Mouse (Mus musculus): Measurements from ENCODE around the gene Cxcl2. TPM values are rescaled to one million over a fixed set of nuclear protein-coding genes. Genes with fewer than 3 reads are reported as not detected.

Gene Cxcl2
- polyA plus RNA-seq, 1 experiment from 2014 or later = not detected

DNA sequence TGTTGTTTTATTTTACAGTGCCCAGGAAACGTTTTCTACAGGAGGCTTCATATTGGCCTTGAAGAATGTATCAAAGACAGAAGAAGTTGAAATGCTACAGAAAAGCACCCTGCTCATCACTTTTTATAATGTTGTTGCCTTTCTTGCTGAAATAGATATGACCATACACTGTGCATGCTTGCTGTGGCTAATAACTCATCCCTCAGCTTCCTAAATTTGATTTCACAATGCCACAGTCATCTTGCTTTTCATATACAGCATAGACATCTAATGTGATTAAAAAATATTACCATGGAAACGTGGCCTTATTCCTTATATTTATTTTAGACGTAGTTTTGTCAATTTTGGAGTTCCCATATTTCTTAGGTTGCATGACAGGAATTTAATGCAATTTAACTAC lies 6.2 kb upstream of the Cxcl2 start:
- Histone ChIP-seq H3K27ac (replicated peaks) (no peak overlapping the region), H3K36me3 (replicated peaks) (no peaks in the 10 kb centered on the region), H3K4me2 (no peak overlapping the region), H3K4me3 (replicated peaks) (no peak overlapping the region), H3K9ac (no peak overlapping the region), H3K4me1 (replicated peaks) (no peaks in the 10 kb centered on the region), H3K9me3 (replicated peaks) (no peaks in the 10 kb centered on the region), H3K27me3 (no peaks in the 10 kb centered on the region)
- 51% methylated on average over 3 of the region's 3 CpGs for WGBS (ENCODE audit: insufficient replicate concordance)
- no peak for ATAC-seq (ENCODE audit: insufficient read depth)

DNA sequence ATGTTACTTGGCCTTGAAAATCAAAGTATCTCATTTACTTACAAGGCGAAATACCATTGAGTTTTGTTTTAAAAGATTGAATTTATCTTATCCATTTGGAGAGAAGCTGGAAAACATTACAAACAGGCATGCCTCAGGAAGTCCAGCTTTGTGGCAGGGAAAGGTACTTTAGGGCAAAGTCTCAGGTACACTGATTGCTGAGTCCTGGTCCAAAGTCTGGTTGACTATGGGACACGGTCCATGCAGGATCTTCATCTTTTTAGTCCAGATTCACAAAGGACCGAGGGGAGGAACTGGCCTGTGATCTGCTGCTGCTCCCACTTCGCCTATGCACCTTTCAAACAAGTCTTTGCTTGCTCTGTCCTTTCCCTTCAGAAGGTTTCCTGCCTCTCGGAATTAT lies 4.4 kb upstream of the Cxcl2 start:
- peaks cover 9% of the 10 kb centered on the region; the same call in 1 of the 2 replicates for H3K4me1 ChIP-seq (replicated peaks)
- H3K27ac ChIP-seq (replicated peaks) = no peak overlapping the region
- no peak overlapping the region for H3K4me2 ChIP-seq
- peaks cover 11% of the 10 kb centered on the region; the same call in 1 of the 2 replicates for H3K27me3 ChIP-seq
- H3K4me3 ChIP-seq (replicated peaks) = no peak overlapping the region
- H3K36me3 ChIP-seq (replicated peaks) = no peaks in the 10 kb centered on the region
- WGBS (ENCODE audit: insufficient replicate concordance) = 55% methylated on average over 5 of the region's 5 CpGs
- no peak for ATAC-seq (ENCODE audit: insufficient read depth)
- no peak overlapping the region for H3K9ac ChIP-seq
- H3K9me3 ChIP-seq (replicated peaks) = no peaks in the 10 kb centered on the region

DNA sequence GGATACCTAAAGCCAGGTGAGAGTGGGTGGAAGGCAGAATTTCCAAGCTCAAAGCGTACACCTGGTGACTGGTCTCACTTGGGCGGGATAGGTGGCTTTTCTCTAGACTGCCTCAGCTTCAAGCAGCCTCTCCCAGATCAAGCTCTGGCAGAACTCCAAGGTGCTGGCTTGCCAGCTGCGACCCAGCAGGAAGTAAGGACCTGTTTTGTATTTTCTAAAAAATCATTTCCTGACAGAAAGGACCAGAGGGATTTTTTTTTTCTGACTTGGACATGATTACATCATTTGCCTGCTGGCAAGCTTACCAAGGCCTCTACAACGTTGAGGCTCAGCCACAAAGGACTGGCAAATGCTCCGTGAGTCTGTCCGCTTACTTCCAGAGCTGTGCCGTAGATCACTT lies 3.5 kb upstream of the Cxcl2 start:
- 47% methylated on average over 7 of the region's 7 CpGs for WGBS (ENCODE audit: insufficient replicate concordance)
- Histone ChIP-seq H3K27me3 (peaks cover 18% of the 10 kb centered on the region; the same call in 1 of the 2 replicates), H3K4me2 (no peak overlapping the region), H3K9ac (no peak overlapping the region), H3K36me3 (replicated peaks) (no peaks in the 10 kb centered on the region), H3K9me3 (replicated peaks) (no peaks in the 10 kb centered on the region), H3K27ac (replicated peaks) (no peak overlapping the region), H3K4me3 (replicated peaks) (no peak overlapping the region), H3K4me1 (replicated peaks) (peaks cover 9% of the 10 kb centered on the region; the same call in 1 of the 2 replicates)
- ATAC-seq (ENCODE audit: insufficient read depth) = no peak

DNA sequence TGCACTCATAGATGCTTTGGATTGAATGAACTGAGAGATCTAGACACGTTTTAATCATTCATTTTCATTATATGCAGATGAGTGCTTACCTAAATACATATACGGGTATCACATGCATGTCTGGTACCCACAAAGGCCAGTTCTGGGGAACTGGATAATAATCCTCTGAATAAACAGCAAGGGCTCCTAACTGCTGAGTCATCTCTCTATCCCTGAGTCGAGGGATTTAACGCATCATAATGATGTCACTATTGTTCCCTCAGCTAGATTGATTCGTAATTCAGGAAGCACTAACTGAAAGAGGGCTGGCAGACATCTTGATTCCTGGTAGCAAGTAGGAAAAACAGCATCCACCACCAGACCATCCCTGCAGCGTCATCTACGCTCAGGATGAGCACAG lies 3.0 kb upstream of the Cxcl2 start:
- Histone ChIP-seq H3K4me1 (replicated peaks) (peaks cover 9% of the 10 kb centered on the region; the same call in 1 of the 2 replicates), H3K4me2 (no peak overlapping the region), H3K4me3 (replicated peaks) (no peak overlapping the region), H3K9me3 (replicated peaks) (no peaks in the 10 kb centered on the region), H3K27ac (replicated peaks) (no peak overlapping the region), H3K27me3 (peaks cover 18% of the 10 kb centered on the region; the same call in 1 of the 2 replicates), H3K36me3 (replicated peaks) (no peaks in the 10 kb centered on the region), H3K9ac (no peak overlapping the region)
- WGBS (ENCODE audit: insufficient replicate concordance) = 60% methylated on average over 7 of the region's 7 CpGs
- ATAC-seq (ENCODE audit: insufficient read depth) = no peak

DNA sequence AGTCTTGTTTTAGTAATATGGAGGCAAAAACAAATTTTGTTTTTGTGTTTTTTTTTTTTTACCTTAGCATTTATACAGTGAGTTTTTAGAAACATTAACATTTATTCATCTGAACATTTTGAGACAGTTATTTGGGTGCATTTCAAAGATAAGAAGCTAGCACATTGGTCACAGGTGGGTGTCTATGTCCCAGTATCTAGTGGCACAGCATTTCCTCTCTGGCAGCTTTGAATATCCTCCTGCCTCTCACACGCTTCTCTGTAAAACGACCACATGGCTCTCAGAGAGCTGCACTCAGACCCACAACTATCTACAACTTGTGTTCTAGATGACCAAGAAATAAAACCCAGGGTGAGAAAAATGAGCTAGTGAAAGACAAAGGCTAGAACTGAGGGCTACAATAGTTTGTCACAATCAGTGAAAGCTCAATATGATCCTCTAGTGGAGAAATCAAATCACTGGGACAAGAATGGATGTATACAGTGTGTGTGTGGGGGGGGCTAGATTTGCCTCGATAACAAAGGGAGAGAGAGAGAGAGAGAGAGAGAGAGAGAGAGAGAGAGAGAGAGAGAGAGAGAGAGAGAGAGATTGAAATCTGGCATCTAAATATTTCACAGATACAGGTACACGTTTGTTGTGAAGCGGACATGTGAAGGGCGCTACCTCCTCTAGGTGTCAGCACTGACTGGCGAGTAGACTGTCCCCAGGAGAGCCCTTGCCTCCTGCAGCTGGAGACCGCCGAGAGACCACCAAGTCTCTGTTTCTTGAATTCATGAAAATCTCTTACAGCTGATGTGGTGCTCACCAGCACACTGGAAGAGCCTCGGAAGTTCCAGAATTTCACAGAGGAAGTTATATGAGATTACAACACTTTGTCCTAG lies 1.1 kb upstream of the Cxcl2 start:
- no peak overlapping the region for H3K9ac ChIP-seq
- no peak for ATAC-seq (ENCODE audit: insufficient read depth)
- H3K4me3 ChIP-seq (replicated peaks) = no peak overlapping the region
- H3K9me3 ChIP-seq (replicated peaks) = no peaks in the 10 kb centered on the region
- peaks cover 9% of the 10 kb centered on the region; the same call in 1 of the 2 replicates for H3K4me1 ChIP-seq (replicated peaks)
- H3K27ac ChIP-seq (replicated peaks) = no peak overlapping the region
- H3K36me3 ChIP-seq (replicated peaks) = no peaks in the 10 kb centered on the region
- peaks cover 18% of the 10 kb centered on the region; the same call in 1 of the 2 replicates for H3K27me3 ChIP-seq
- H3K4me2 ChIP-seq = peak overlapping the region; percentile 56
- 2% methylated on average over 10 of the region's 10 CpGs for WGBS (ENCODE audit: insufficient replicate concordance)

DNA sequence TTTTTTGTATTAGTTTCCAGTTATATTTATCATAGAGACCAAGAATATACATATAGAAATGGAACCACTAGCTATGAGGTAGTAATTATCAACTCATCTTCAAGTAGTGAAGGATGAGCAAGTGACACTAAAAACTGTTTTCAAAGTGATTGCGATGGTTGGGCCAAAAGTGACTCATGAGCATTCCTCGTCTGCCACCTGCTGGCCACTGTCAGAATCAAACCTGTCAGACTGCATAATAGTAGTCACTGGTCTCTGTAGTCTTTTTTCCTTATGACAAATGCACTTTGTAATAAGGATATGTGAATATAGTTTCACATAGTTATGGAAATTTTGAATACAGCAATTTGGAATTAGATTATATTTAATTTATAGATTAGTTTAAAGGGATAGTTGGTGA lies 5.3 kb downstream of the Cxcl2 start:
- Histone ChIP-seq H3K36me3 (replicated peaks) (no peaks in the 10 kb centered on the region), H3K27ac (replicated peaks) (no peak overlapping the region), H3K4me2 (no peak overlapping the region), H3K4me3 (replicated peaks) (no peak overlapping the region), H3K9ac (no peak overlapping the region), H3K4me1 (replicated peaks) (no peaks in the 10 kb centered on the region), H3K27me3 (peaks cover 10% of the 10 kb centered on the region; the same call in 1 of the 2 replicates), H3K9me3 (replicated peaks) (no peaks in the 10 kb centered on the region)
- ATAC-seq (ENCODE audit: insufficient read depth) = no peak
- WGBS (ENCODE audit: insufficient replicate concordance) = 5% methylated on average over 2 of the region's 2 CpGs

DNA sequence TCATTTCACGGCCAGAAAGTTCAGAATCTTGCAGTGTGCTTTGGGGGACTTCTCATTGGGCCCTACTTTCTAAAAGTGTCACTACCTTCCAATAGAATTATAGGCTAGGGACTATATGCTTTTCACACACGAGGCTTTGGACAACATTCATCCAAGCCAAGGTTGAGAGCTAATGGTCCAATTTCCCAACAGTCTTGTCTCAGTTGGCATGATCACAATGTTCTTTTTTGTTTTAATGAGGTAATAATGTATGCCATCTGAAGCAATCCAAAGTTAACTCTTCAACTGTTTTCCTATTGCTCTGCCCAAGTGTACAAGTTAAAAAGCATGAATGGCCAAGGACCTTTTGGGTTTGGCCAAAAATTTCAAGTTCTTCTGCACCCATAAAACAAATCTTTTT lies 15.8 kb downstream of the Cxcl2 start:
- no peak for ATAC-seq (ENCODE audit: insufficient read depth)
- no peaks in the 10 kb centered on the region for H3K36me3 ChIP-seq (replicated peaks)
- H3K4me1 ChIP-seq (replicated peaks) = no peaks in the 10 kb centered on the region

DNA sequence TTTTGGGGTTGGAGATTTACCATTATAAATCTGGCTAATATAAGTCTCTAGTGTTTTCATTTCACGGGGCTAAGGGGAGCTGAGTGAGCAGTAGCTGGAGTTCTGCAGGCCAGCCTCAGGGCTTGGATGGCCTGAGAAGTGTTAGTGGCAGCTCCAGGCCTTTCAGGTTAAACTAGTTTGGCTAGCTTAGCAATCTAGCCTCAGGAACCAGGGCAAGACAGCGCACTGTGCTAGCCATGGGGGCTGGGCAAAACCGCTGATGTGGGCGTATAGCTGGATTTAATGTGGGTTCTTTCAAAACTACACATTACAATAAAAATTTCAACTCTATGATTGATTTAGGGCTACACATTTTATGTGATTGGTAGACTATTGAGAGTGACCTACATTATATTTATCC lies 19.3 kb downstream of the Cxcl2 start:
- H3K4me3 ChIP-seq (replicated peaks) = no peak overlapping the region
- H3K27me3 ChIP-seq = no peaks in the 10 kb centered on the region
- H3K9ac ChIP-seq = no peak overlapping the region
- H3K9me3 ChIP-seq (replicated peaks) = no peaks in the 10 kb centered on the region
- H3K4me2 ChIP-seq = no peak overlapping the region
- no peaks in the 10 kb centered on the region for H3K4me1 ChIP-seq (replicated peaks)
- WGBS (ENCODE audit: insufficient replicate concordance) = 81% methylated on average over 4 of the region's 4 CpGs
- no peaks in the 10 kb centered on the region for H3K36me3 ChIP-seq (replicated peaks)
- no peak overlapping the region for H3K27ac ChIP-seq (replicated peaks)
- no peak for ATAC-seq (ENCODE audit: insufficient read depth)

More for the DNA sequence above, 15.8 kb downstream of the Cxcl2 start:
- H3K9ac ChIP-seq = no peak overlapping the region
- H3K27me3 ChIP-seq = no peaks in the 10 kb centered on the region
- WGBS (ENCODE audit: insufficient replicate concordance) = 65% methylated on average over 2 of the region's 2 CpGs
- H3K9me3 ChIP-seq (replicated peaks) = no peaks in the 10 kb centered on the region
- no peak overlapping the region for H3K27ac ChIP-seq (replicated peaks)
- H3K4me3 ChIP-seq (replicated peaks) = no peak overlapping the region
- no peak overlapping the region for H3K4me2 ChIP-seq

DNA sequence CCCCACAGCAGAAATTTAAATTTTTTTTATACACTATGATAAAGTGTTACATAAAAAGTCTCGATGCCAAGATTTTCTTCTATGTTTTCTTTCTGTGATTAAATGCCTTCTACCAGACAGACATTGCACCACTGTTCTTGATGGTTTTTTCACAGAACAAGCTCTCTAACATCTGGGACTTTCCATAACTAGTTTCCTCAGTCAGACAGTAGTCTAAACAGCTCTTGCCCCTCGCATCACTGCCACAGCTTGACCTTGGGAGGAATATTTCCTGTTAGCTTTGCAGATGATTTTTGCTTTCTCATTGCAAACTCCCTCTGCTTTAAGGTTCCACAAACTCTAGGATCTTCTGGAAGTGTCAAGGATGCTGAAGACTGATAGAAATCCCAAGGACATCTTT lies 26.9 kb downstream of the Cxcl2 start:
- Histone ChIP-seq H3K9ac (peak overlapping the region; percentile 78), H3K4me1 (replicated peaks) (peaks cover 20% of the 10 kb centered on the region), H3K9me3 (replicated peaks) (no peaks in the 10 kb centered on the region), H3K36me3 (replicated peaks) (no peaks in the 10 kb centered on the region), H3K27ac (replicated peaks) (no peak overlapping the region), H3K4me3 (replicated peaks) (peak overlapping the region; percentile 73), H3K27me3 (no peaks in the 10 kb centered on the region), H3K4me2 (peak overlapping the region; percentile 88)
- no peak for ATAC-seq (ENCODE audit: insufficient read depth)
- WGBS (ENCODE audit: insufficient replicate concordance) = 67% methylated on average over 2 of the region's 2 CpGs

DNA sequence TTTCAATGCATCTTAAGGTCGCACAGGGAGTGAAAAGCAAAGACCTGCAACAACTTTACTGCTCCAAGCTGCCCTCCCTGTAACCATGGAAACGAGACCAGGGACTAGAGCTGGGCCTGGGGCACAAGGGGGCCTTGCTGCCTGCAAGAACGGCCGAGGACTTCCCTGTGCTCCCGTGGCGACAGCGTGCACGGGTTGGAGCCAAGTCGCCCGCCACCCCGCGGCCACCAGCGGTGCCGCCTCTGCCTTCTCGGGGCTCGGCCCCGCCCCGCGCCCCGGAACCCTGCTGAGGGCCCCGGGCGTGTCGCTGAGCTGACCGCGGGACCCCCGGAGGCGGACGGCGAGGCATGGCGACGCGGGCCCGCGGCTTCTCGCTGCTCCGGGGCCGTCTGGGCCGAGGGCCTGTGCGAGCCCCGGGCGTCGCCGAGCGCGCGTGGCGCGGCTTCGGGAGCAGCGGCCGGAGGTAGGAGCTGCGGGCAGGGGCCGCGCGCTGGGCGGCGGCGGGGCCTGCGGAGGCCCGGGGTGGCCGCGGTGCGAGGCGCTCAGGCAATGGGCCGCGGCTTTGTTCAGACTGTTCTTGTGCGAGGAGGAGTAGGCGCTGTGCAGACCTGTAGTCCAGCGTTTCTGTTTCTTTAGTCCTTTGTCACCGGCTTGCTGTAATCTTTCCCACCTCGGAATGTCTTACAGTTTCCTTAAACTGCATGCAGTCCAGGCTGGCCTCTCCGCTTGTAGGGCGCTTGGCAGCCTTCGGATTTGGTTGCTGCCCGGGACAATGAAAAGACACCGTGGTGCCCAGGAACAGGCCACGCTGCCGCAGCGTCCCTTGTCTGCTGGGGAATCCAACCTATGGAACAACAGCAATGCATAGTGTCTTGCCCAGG lies 27.5 kb downstream of the Cxcl2 start, which contains the start of gene Mthfd2l:
Mthfd2l (plus strand) TSS at position 147 of the 881 bp plus-strand sequence.
- peak; percentile 96 for ATAC-seq (ENCODE audit: insufficient read depth)
- WGBS (ENCODE audit: insufficient replicate concordance) = under 1% methylated on average over 79 of the region's 79 CpGs

DNA sequence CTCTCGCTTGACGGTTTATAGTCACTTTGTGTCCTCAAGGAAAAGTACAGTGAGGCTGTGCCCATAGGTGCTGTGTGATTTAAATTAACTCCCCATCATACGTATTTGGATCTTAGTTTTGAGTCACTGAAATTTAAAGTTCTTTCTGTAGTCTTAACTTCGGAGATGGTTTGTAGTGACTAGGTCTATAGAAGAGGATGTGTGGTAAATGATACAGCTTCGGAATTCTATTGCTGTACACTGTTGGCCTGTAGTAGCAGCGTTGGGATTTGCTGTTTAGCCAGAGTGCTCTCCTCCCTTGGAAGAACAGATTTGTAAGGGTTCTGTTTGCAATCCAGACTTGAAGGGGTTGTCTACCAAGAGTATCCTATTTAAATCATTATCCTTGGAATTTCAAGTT lies 28.2 kb downstream of the Cxcl2 start:
- Histone ChIP-seq H3K27me3 (no peaks in the 10 kb centered on the region), H3K4me1 (replicated peaks) (peaks cover 20% of the 10 kb centered on the region), H3K4me2 (peak overlapping the region; percentile 88), H3K4me3 (replicated peaks) (peak overlapping the region; percentile 73), H3K9me3 (replicated peaks) (no peaks in the 10 kb centered on the region), H3K27ac (replicated peaks) (peak overlapping the region; percentile 77), H3K9ac (peak overlapping the region; percentile 78), H3K36me3 (replicated peaks) (no peaks in the 10 kb centered on the region)
- no peak for ATAC-seq (ENCODE audit: insufficient read depth)
- 21% methylated on average over 6 of the region's 6 CpGs for WGBS (ENCODE audit: insufficient replicate concordance)

More for the DNA sequence above, 27.5 kb downstream of the Cxcl2 start, which contains the start of gene Mthfd2l:
- peak within 1 kb of the TSS; percentile 88 for H3K4me2 ChIP-seq
- peaks cover 20% of the 10 kb centered on the region for H3K4me1 ChIP-seq (replicated peaks)
- peak within 1 kb of the TSS; percentile 77 for H3K27ac ChIP-seq (replicated peaks)
- peak within 1 kb of the TSS; percentile 73 for H3K4me3 ChIP-seq (replicated peaks)
- H3K27me3 ChIP-seq = no peaks in the 10 kb centered on the region
- no peaks in the 10 kb centered on the region for H3K36me3 ChIP-seq (replicated peaks)
- H3K9ac ChIP-seq = peak within 1 kb of the TSS; percentile 78
- H3K9me3 ChIP-seq (replicated peaks) = no peaks in the 10 kb centered on the region

Measured in liver, embryonic 15.5 days (tissue).